Mouse (Mus musculus) brain, embryonic 14.5 days (tissue): ENCODE measurements at regions not wholly inside any gene's neighbourhood (a gene's known extent, or its start where the extent isn't known, plus 50 kb on each side); places are given as distances from the start of the nearest gene placed in this dataset.

Experiments used
- CTCF ChIP-seq: fragments of 200-500 bp; IDR thresholded peaks from 2 replicates; pipeline ENCODE4 v1.5.1; 2012; ENCODE audit warnings: inconsistent platforms, mild to moderate bottlenecking, moderate library complexity, borderline replicate concordance; ENCODE audit not compliant: insufficient read depth, insufficient read length; ENCODE audit errors: extremely low read depth
- POLR2A ChIP-seq: fragments of 200-500 bp; IDR thresholded peaks from 2 replicates; pipeline ENCODE4 v1.6.1; 2012; ENCODE audit warnings: mild to moderate bottlenecking, inconsistent platforms, borderline replicate concordance; ENCODE audit not compliant: poor library complexity, insufficient read depth, insufficient read length, severe bottlenecking; ENCODE audit errors: extremely low read depth

DNA sequence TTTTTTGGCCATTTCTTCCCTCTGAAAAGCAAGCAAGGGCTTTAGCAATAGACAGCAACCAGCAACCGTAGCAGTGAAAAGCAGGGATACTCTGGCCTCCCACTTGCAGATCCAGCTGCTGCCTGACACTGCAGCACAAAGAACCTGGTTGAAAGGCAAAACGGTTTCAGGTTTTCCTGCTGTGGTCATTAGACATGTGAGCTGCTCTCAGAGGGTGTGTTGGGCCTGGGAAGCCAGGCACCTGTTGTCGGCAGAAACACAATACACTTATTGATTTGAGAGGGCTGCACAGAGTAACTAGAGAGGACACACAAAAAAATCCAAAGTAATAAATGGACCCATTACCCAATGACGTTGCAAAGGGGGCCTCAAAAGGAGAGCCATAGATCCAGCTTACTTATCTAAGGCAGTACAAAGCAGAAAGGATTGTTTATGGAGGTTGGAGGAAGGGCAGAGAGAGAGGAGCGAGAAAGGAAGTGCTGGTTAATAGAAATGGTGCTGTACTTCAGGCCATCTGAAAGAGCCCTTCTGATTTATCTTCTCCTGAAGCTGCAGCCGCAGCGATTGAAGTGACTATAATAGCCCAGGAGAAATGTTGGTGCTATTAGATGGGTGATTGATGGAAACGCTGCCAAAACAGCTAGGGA is 495.4 kb upstream of the Acvr2a start:
- TF ChIP-seq CTCF: no peak
- no peak for TF ChIP-seq POLR2A
